In genomic region chr5:114679841-114680591, GRCm38 (mm10) we compare ENCODE assay signal across 9 mouse cellular contexts. TPM values are rescaled to one million over a fixed set of nuclear protein-coding genes. Genes with fewer than 3 reads are reported as not detected.
DNase-seq lines count a peak whose midpoint lies in the region; ATAC-seq lines count a peak whose summit lies in the region.
"Had no signal": no experiment of that assay in that cellular context is flagged by ENCODE, and none has a peak within 500 bp of the region (broad histone marks: within the 10 kb centered on the region; RNA-seq: fewer than 3 reads in every experiment).

No protein-coding gene starts in this region.

- H3K4me2 ChIP-seq in forebrain, embryonic 13.5 days: no peak overlapping the region
- no peak overlapping the region for H3K4me2 ChIP-seq in forebrain, embryonic 15.5 days (replicated peaks)
- H3K4me2 ChIP-seq in embryonic facial prominence, embryonic 13.5 days: no peak overlapping the region
- H3K4me2 ChIP-seq in stomach, embryonic 14.5 days (replicated peaks; ENCODE audit: low read depth, low read length): no peak overlapping the region
- H3K4me2 ChIP-seq: liver, embryonic 13.5 days had no signal

- intact Hi-C loops in left cerebral cortex, postnatal 4 days (cut with DNase I): no loop called here

- DNase-seq in left cerebral cortex, postnatal 4 days: peak; percentile 46
- no peak for DNase-seq in left cerebral cortex, adult 18-20 months (ENCODE audit: low spot score in 2 of 2)
- DNase-seq in cerebellum, postnatal 4 days (ENCODE audit: low spot score in 2 of 2): no peak
- DNase-seq: liver, embryonic 13.5 days had no signal

- no peak for ATAC-seq in forebrain, embryonic 13.5 days
- no peak for ATAC-seq in forebrain, embryonic 15.5 days (replicated peaks)
- ATAC-seq in embryonic facial prominence, embryonic 13.5 days (ENCODE audit: insufficient number of reproducible peaks, insufficient read depth, low FRiP score, low TSS enrichment, low read depth): no peak
- no peak for ATAC-seq in stomach, embryonic 14.5 days (ENCODE audit: insufficient number of reproducible peaks, insufficient read depth, low FRiP score, low read depth)
- ATAC-seq in erythroid progenitor cell, adult 5-6 weeks (replicated peaks; ENCODE audit: low FRiP score, poor library complexity, severe bottlenecking): no peak

- H3K27me3 ChIP-seq in forebrain, embryonic 13.5 days: no peaks in the 10 kb centered on the region
- no peaks in the 10 kb centered on the region for H3K27me3 ChIP-seq in forebrain, embryonic 15.5 days
- no peaks in the 10 kb centered on the region for H3K27me3 ChIP-seq in embryonic facial prominence, embryonic 13.5 days
- no peaks in the 10 kb centered on the region for H3K27me3 ChIP-seq in stomach, embryonic 14.5 days (ENCODE audit: control insufficient read depth, insufficient read depth, low read length)
- H3K27me3 ChIP-seq: liver, embryonic 13.5 days had no signal

- 0 out of 2 replicates have a peak overlapping the region, but pooled peaks have one; percentile 30 for H3K9ac ChIP-seq in forebrain, embryonic 13.5 days
- H3K9ac ChIP-seq in forebrain, embryonic 15.5 days (replicated peaks): no peak overlapping the region
- peak overlapping the region; percentile 11; the same call in 1 of the 2 replicates for H3K9ac ChIP-seq in embryonic facial prominence, embryonic 13.5 days
- H3K9ac ChIP-seq in stomach, embryonic 14.5 days (replicated peaks; ENCODE audit: low read depth, low read length): no peak overlapping the region
- H3K9ac ChIP-seq: liver, embryonic 13.5 days had no signal

- peaks cover 9% of the 10 kb centered on the region for H3K4me1 ChIP-seq in forebrain, embryonic 13.5 days
- 0 out of 2 replicates have a peak, but pooled peaks cover 7% of the 10 kb centered on the region for H3K4me1 ChIP-seq in forebrain, embryonic 15.5 days
- peaks cover 32% of the 10 kb centered on the region for H3K4me1 ChIP-seq in embryonic facial prominence, embryonic 13.5 days
- H3K4me1 ChIP-seq in stomach, embryonic 14.5 days (ENCODE audit: control insufficient read depth, insufficient read depth, low read length): peaks cover 21% of the 10 kb centered on the region; the same call in 1 of the 2 replicates

- no peaks in the 10 kb centered on the region for H3K9me3 ChIP-seq in forebrain, embryonic 13.5 days (replicated peaks)
- H3K9me3 ChIP-seq in forebrain, embryonic 15.5 days: no peaks in the 10 kb centered on the region
- H3K9me3 ChIP-seq in embryonic facial prominence, embryonic 13.5 days: no peaks in the 10 kb centered on the region
- H3K9me3 ChIP-seq in stomach, embryonic 14.5 days (ENCODE audit: control insufficient read depth, low read depth, low read length): no peaks in the 10 kb centered on the region
- H3K9me3 ChIP-seq: liver, embryonic 13.5 days had no signal

- no peak overlapping the region for H3K4me3 ChIP-seq in forebrain, embryonic 13.5 days
- no peak overlapping the region for H3K4me3 ChIP-seq in forebrain, embryonic 15.5 days
- no peak overlapping the region for H3K4me3 ChIP-seq in embryonic facial prominence, embryonic 13.5 days
- no peak overlapping the region for H3K4me3 ChIP-seq in stomach, embryonic 14.5 days (ENCODE audit: low read depth, low read length)
- H3K4me3 ChIP-seq: liver, embryonic 13.5 days had no signal

- no peak overlapping the region for H3K27ac ChIP-seq in forebrain, embryonic 13.5 days
- no peak overlapping the region for H3K27ac ChIP-seq in forebrain, embryonic 15.5 days (replicated peaks)
- H3K27ac ChIP-seq in embryonic facial prominence, embryonic 13.5 days: peak overlapping the region; percentile 57; the same call in 1 of the 2 replicates
- H3K27ac ChIP-seq in stomach, embryonic 14.5 days (ENCODE audit: low read length): peak overlapping the region; percentile 72; the same call in 1 of the 2 replicates
- H3K27ac ChIP-seq: liver, embryonic 13.5 days had no signal

- peaks cover 20% of the 10 kb centered on the region for H3K36me3 ChIP-seq in forebrain, embryonic 13.5 days (ENCODE audit: poor library complexity, severe bottlenecking)
- H3K36me3 ChIP-seq in forebrain, embryonic 15.5 days: no peaks in the 10 kb centered on the region
- H3K36me3 ChIP-seq in embryonic facial prominence, embryonic 13.5 days: peaks cover 23% of the 10 kb centered on the region
- peaks cover 3% of the 10 kb centered on the region; the same call in 1 of the 2 replicates for H3K36me3 ChIP-seq in stomach, embryonic 14.5 days (ENCODE audit: control insufficient read depth, insufficient read depth, low read length)

- 57% methylated on average over 17 of the region's 17 CpGs for WGBS in forebrain, embryonic 13.5 days
- 54% methylated on average over 17 of the region's 17 CpGs for WGBS in forebrain, embryonic 15.5 days
- WGBS in embryonic facial prominence, embryonic 13.5 days: 60% methylated on average over 17 of the region's 17 CpGs
- 79% methylated on average over 17 of the region's 17 CpGs for WGBS in stomach, embryonic 14.5 days

RNA-seq across cellular contexts. Expression of gene Gltp, which starts 10.8 kb away (rescaled TPM):
- 51.7 and 57.1 TPM in 2 replicates for polyA plus RNA-seq in forebrain, embryonic 13.5 days (2015; fragmentation: Nextera tagmentation; extraction: Ambion mirVana)
- 36.9 and 39.6 TPM in 2 replicates for polyA plus RNA-seq in forebrain, embryonic 15.5 days (2015; fragmentation: Nextera tagmentation; extraction: Ambion mirVana)
- 10 to 100 TPM; 15.3 to 16.8 TPM for total RNA-seq in left cerebral cortex, postnatal 4 days (2021)
- 10 to 100 TPM; 21.6 to 22.4 TPM for total RNA-seq in left cerebral cortex, adult 18-20 months (2021)
- polyA plus RNA-seq in embryonic facial prominence, embryonic 13.5 days (2015; fragmentation: Nextera tagmentation; extraction: Ambion mirVana): 88.4 and 94.6 TPM in 2 replicates
- 81.6 and 87.4 TPM in 2 replicates for polyA plus RNA-seq in stomach, embryonic 14.5 days (2014; fragmentation: Nextera tagmentation; extraction: Ambion mirVana)
- 103 and 104 TPM in 2 replicates for total RNA-seq in erythroid progenitor cell, adult 5-6 weeks (2015; ENCODE audit: low replicate concordance)
- 42.0 and 54.4 TPM in 2 replicates for total RNA-seq in erythroid progenitor cell, adult 5-6 weeks (2017; ENCODE audit: low replicate concordance)

RNA-seq across cellular contexts. Expression of gene Trpv4, which starts 21.8 kb away (rescaled TPM):
- 0.39 and 0.47 TPM in 2 replicates for polyA plus RNA-seq in forebrain, embryonic 13.5 days (2015; fragmentation: Nextera tagmentation; extraction: Ambion mirVana)
- 0.56 and 0.88 TPM in 2 replicates for polyA plus RNA-seq in forebrain, embryonic 15.5 days (2015; fragmentation: Nextera tagmentation; extraction: Ambion mirVana)
- 1 to 10 TPM in 1 of 2 experiments, under 1 TPM in 1; 0.64 to 1.1 TPM for total RNA-seq in left cerebral cortex, postnatal 4 days (2021)
- 1 to 10 TPM; 1.4 to 2.1 TPM for total RNA-seq in left cerebral cortex, adult 18-20 months (2021)
- 10.8 and 13.9 TPM in 2 replicates for polyA plus RNA-seq in embryonic facial prominence, embryonic 13.5 days (2015; fragmentation: Nextera tagmentation; extraction: Ambion mirVana)
- polyA plus RNA-seq in stomach, embryonic 14.5 days (2014; fragmentation: Nextera tagmentation; extraction: Ambion mirVana): 1.5 and 1.9 TPM in 2 replicates
- total RNA-seq in erythroid progenitor cell, adult 5-6 weeks (2015; ENCODE audit: low replicate concordance): not detected in 2 replicates
- 1.5 TPM in 1 of 2 replicates, not detected in the other for total RNA-seq in erythroid progenitor cell, adult 5-6 weeks (2017; ENCODE audit: low replicate concordance)

RNA-seq across cellular contexts. Expression of gene Tchp, which starts 27.5 kb away (rescaled TPM):
- polyA plus RNA-seq in forebrain, embryonic 13.5 days (2015; fragmentation: Nextera tagmentation; extraction: Ambion mirVana): 22.6 and 23.8 TPM in 2 replicates
- 14.8 and 16.7 TPM in 2 replicates for polyA plus RNA-seq in forebrain, embryonic 15.5 days (2015; fragmentation: Nextera tagmentation; extraction: Ambion mirVana)
- total RNA-seq in left cerebral cortex, postnatal 4 days (2021): 10 to 100 TPM; 12.7 to 14.6 TPM
- 10 to 100 TPM; 11.2 to 12.3 TPM for total RNA-seq in left cerebral cortex, adult 18-20 months (2021)
- 19.6 and 19.8 TPM in 2 replicates for polyA plus RNA-seq in embryonic facial prominence, embryonic 13.5 days (2015; fragmentation: Nextera tagmentation; extraction: Ambion mirVana)
- 11.9 and 14.1 TPM in 2 replicates for polyA plus RNA-seq in stomach, embryonic 14.5 days (2014; fragmentation: Nextera tagmentation; extraction: Ambion mirVana)
- total RNA-seq in erythroid progenitor cell, adult 5-6 weeks (2015; ENCODE audit: low replicate concordance): 2.2 and 19.7 TPM in 2 replicates
- 12.5 and 23.8 TPM in 2 replicates for total RNA-seq in erythroid progenitor cell, adult 5-6 weeks (2017; ENCODE audit: low replicate concordance)

Comparison
In these comparisons a context has a peak if more than half of its experiments do, and no peak if none do; other contexts are left out.
1. H3K9ac ChIP-seq: peak in forebrain, embryonic 13.5 days (single experiment) and embryonic facial prominence, embryonic 13.5 days (single experiment); none in forebrain, embryonic 15.5 days (single experiment) and stomach, embryonic 14.5 days (single experiment).
2. H3K27ac ChIP-seq: peak in embryonic facial prominence, embryonic 13.5 days (single experiment) and stomach, embryonic 14.5 days (single experiment); none in forebrain, embryonic 13.5 days (single experiment) and forebrain, embryonic 15.5 days (single experiment).